Mouse (Mus musculus) embryo, embryonic 10.5 days (tissue): ENCODE results near the gene Ahnak2.
"Not testable (repeated sequence)": the region's sequence is repeated elsewhere in the genome, so short reads cannot be mapped to it uniquely, and the experiment has no call there.

Source experiments
- DNase-seq: peaks from one replicate; pipeline ENCODE4 v3.0.0-alpha.2; 2015; ENCODE audit warnings: low spot score

Ahnak2 gene

DNA sequence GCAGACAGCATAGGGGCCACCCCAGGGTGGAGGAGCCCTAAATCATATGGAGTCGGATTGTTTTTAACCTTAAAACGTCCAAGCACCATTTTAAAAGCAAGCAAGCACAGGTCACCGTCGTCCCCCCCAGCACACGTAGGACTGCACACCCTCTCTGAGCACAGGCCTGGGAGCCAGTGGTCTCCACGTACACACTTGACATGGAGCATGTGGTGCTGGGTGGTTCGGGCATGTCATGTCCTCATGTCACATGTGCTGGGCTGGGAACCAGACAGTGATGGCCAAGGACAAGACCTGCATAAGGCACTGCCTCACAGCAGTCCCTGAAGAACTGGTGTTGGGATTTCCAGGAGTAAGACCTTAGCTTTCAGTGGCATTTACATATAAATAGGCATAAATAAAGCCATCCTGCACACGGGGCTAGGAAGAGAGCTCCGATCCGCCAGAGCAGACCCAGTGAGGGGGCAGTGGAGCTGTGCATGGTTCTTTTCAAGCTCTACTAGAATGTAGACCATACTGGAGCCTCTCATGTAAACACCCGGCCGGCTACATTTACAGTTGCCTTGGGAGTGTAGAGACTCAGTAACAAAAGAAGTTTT lies 18.0 kb upstream of the Ahnak2 start:
- DNase-seq = no peak

DNA sequence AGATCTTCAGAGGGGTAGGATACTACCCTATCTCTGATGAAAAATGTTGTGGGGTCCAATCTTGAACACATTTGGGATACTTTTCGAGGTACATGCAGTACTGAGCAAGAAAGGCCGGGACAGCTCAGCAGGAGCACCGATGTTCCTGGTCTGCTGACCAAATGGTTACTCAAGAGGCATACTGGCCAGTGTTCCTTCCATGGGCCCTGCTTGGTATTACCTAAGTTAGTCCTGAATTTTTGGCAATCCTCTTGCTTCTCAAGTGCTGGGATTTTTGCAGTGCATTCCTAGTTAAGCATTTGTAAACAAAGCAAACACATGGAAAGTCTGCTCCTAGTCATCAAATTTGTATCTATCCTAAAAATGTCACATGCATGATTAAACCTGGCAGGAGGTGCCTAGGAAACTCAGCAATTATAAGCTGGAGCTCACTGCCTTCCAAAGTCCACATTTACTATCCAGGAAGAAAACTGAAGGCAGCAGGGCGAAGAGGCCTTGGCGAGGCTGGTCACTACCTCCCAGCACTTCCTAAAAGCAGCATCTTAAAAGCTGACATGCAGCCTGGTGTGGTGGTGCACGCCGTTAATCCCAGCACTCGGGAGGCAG lies 16.7 kb upstream of the Ahnak2 start:
- DNase-seq = no peak

DNA sequence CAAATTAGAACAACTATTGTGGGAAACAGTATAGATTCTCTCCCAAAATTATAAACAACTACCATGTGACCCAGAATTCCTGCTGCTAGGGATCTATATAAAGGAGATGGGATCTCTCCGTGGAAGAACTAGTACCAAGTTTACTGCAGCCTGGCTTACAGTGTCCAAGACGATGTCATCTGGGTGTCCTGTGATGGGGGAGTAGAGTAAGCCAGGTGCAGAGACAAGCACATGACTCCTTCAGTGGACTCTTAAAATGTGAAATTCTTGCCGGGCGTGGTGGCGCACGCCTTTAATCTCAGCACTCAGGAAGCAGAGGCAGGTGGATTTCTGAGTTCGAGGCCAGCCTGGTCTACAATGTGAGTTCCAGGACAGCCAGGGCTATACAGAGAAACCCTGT lies 14.4 kb upstream of the Ahnak2 start:
- not testable (repeated sequence) for DNase-seq

DNA sequence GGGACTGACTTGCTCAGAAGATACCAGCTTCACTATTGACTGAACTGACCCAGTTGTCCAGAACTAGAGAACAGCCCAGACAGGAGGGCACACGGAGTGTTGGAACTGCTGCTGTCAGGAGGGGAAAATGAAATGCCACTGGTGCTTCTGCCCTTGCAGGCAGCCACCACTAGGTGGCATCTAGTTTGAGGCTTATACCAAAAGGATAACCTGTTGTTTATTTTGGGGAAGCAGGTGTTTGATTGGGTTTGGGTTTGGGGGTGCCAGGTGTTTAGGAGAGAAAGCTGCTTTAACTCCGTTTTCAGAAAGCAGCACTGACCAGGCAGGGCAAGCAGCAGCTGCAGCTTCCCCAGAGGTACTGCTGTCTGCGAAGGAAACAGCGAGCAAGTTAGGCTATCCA lies 13.8 kb upstream of the Ahnak2 start:
- DNase-seq = peak; percentile 62

DNA sequence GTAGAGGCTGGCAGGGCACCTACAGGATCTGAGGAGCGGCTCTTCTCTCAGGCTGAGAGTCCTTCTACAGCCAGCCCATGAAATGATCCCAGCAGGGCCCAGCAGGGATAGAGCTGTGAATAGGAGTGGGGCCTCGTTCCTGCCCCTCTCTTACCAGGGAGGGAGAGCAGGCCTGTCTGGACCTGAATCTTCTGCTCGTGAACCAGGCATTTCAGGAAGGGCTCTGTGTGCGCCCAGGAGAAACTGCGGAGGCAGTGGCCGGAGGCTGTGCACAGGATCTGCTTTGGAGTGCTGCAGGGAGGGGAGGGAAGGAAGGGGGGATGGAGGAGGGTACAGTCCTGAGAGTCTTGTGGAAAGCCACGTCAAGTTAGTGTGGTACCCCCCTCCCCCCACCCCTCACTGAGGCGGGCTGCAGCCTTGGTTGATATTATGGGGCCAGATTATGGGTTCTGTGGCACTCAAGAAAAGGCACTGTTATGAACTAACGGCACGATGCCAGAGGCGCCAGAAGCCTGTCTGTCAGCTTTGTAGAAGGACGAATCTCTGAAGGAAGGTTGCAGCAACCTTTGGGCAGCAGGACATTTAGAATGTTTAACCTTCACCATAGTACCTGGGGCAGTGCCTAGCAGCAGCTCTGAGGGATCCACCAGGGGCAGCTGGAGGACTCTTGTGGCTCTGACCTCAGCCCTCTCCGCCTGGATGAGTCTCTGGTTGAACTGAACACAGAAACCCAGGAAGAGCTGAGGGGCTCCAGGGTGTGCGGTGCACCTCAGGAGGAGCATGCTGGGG lies 12.4 kb upstream of the Ahnak2 start:
- no peak for DNase-seq

DNA sequence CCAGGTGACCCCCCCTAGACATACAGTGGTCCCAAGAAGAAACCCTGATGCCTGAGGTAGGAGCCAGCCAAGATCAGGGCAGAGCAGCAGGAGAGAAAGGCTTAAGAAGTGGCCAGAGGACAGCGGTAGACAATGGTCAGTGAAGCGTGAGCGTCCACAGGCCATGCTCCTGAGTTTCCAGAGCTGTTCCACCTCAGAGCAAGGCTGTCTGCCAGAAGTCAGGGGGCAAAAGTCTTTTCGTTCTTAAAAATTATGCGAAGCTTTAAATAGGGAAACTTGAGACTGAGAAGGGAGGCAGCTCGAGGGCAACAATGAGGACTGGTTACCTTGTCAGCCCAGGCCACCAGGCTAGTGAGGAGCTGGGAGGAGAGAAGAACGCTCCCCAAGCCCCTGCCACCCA lies 10.9 kb upstream of the Ahnak2 start:
- DNase-seq = no peak

DNA sequence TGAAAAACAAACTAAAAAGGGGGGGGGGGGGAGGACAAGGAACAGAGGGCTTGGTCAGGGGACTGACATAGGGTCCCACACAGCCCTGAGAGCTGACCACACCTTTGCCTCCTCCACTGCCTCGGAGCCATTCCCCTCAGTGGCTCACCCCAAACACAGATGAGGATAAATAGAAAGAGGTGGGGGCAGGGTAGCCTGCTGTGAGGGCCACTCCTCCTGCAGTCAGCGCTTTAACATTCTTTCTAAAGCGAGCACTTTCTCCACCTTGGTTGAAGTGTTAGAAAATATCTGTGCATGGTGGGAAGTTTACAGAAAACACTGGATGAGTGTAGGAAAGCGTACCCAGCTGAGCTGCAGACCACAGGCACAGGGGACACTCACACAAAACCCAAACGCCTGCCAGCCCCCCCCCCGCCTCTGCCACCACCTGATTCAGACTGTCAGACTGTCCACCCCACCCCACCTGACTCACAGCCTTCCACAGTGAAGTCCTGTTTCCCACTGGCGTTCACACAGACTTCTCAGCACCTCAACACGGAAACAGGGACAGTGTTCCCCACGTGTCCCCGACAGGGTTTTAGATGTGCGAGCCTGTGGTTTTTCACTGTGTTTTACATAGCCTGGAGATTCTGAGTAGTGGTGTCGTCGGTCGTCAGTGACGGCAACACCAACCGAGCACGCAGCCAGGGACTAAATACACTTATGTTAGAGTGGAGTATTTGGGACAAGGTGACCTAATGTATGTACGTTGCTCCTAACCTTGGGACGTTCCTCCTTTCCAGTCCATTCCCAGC lies 7.8 kb upstream of the Ahnak2 start:
- DNase-seq = no peak

DNA sequence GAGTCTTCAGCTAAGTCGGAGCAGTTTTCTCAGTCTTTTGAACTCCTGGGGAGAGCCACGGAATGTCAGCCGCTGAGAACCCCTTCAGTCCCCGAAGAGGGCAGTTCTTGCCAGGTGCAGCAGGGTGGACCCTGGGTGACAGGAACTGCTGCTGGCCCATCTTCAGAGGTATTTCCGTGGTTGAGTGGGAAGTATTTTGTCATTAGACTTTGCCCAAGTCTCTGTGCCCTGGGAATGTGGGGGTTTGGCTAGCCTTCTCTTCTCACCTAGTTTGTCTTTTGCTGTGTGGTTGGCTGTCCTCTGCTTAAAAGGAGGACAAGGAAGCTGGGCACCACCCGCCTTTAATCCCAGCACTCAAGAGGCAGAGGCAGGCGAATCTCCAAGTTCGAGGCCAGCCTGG lies 7.2 kb upstream of the Ahnak2 start:
- DNase-seq = no peak

DNA sequence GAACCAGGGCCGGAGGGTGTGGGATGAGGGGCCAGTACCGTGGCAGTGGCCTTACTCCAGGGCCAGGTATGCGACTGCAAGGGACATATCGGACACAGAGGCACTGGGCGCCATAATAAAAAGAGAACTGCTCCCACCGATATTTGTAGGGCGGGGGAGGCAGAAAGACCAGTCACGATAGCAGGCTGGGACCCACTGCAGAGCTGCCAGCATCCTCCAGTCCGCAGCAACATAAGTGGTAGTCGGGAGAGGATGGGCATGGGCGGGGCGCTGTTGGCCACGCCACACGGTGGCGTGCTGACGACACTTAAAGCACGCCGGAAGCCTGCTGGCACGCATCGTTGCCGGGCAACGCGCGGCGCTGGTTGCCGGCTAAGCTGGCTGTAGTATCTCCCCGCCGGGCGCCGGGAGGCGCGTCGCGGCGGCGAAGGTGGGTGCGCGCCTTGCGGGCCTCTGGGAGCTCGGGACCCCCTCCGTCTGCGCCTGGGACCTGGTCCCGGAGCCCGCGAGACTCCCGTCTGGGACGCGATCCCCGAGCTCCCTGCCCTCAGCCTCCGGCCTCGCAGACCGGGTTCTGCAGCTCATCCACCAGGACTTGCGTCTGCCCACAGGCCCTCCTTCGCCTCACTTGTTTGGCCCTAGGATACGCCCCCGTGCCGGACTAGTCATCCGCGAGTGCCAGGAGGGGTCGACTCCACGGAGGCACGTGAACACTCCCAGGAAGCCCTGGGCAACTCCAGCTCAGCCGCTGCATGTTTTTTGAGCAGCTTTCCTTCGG lies 6.3 kb upstream of the Ahnak2 start, which contains the start of gene Clba1:
Gene Clba1, plus strand, starts transcription at position 351 of the 778 bp plus-strand sequence.
- DNase-seq = peak; percentile 96

DNA sequence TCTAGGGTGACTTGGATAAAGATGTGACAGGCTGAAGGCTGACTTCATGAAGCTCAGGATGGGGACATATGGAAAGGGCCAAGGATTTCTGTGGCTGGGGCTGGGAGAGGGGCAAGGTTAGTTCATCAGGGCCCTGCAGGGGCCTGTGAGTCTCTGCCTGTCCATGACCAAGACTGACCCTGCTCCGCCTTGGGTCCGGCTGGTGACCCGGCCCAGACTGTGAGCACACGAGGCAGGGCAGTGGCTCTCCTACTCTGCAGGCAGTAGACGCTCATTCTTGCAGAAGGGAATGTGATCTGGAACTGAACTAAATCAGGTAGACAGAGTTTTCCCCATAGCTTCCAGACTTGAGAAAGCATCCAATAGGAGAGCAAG lies 5.7 kb upstream of the Ahnak2 start:
- DNase-seq = no peak

DNA sequence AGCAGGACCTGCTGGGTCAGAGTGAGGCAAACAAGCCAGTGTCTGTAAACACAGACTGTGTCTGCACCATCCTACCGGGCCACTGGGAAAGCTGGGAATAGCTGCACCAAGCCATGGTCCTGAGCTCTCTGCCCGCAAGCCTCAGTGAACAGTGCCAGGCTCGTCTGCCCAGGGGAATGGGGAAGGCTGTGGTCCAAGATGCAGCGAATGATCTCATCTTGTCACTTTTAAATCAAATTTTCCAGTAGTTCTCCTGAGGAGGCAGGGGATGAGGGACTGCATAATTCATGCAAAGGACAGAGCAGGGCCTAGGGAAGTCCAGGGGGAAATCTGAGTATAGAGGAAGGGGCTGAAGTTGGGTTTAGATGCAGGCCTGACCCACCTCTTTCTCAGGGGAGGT lies 5.3 kb upstream of the Ahnak2 start:
- no peak for DNase-seq

DNA sequence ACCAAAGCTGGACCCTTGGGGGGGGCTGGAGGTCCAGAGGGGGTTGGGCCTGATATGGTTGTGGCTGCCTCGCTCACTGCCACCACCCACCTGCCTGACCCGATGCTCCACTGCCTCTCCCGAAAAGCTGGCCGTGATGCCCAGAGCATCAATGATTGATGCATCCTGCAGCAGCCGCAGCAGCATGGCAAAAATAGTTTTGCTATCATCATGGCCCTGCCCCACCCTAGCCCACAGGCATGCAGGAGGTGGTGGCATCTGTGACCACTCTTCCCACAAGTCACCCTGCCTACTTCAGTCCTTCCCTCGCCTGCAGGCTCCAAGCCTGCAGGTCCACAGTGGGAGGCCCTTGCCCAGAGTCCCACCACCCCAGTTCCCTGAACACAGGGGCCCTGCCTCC lies 3.6 kb upstream of the Ahnak2 start:
- no peak for DNase-seq

DNA sequence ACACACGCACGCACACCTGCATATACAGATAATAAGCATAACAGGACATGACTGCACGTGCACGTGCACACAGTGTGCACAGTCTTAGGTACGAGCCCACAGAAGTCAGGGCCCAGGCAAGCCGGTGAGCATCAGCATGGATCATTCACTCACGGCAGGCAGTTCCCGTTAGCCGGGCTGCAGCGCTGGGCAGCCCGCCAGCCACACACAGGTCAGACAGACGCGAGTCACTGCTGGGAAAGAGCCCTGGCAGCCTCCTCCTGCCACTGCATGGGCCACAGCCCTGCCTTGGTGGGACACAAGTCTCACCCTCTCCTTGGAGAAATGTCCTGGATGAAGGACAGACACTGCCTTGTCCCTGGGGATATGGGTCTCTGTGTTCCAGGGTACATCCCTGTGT lies 1.6 kb upstream of the Ahnak2 start:
- no peak for DNase-seq

DNA sequence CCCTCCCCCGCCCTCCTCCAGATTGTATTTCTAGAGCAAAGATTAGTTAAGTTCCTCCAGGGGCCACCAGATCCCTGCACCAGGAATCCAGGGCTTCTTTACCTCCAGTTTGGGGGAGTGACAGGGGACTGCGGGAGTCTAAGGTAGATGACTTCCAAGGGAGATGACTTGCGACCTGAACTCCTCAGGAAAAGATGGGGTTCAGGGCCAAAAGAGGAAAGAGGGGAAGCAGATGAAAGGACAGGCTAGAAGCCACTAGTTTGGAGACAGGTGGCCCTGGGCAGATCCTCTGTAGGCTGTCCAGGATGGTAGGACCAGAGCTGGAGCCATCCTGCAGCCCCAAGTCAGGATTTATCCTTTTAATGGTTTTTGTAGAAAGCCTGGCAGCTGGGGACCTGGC lies 460 bp upstream of the Ahnak2 start:
- no peak for DNase-seq

DNA sequence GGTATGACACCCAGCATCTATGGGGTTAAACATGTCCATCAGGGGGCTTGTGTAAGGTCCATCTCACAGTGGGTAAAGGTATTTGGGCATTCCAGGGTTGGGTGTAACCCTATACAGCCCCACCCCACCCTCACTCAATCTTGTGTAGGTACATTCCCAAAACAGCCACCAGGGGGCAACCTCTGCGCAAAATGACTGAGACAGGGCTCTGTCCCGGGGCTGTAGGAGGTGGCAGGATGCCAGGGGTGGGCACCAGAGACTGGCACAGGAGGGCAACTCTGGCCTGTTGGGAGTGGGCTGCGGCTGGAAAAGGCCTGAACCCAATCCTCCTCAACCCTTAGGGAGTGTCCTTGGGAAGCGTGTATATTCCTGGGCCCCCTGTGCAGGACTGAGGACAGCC lies 2.0 kb downstream of the Ahnak2 start:
- peak; percentile 84 for DNase-seq

DNA sequence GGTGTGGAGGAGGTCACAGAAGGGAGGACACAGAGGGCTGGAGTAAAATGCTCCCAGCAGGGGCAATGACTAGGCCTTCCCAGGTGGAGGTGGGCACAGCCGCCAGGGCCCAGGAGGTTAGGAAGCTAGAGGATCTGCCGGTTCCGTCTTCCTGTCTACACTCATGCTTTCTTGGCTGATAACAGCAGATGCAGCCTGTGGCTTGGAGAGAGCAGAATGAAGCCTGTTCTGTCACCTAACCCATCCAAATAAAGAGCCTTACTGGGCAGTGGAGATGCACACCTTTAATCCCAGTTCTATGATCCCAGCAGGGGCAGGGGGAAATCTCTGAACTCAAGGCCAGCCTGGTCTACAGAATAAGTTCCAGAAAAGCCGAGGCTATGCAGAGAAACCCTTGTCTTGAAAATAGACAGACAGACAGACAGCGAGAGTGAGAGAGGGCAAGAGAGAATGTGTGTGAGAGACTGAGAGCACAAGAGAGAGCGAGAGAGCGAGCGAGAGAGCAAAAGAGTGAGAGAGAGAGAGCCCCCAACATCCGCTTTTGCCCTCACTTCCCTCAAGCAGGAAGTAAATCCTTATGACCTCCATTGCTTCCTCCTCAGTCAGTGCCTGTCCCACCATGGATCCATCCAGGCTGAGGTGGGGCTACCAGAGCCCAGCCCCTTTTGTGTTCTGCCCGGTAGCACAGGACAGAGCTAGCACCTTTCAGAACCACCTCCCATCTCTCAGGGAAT lies 3.1 kb downstream of the Ahnak2 start:
- no peak for DNase-seq

DNA sequence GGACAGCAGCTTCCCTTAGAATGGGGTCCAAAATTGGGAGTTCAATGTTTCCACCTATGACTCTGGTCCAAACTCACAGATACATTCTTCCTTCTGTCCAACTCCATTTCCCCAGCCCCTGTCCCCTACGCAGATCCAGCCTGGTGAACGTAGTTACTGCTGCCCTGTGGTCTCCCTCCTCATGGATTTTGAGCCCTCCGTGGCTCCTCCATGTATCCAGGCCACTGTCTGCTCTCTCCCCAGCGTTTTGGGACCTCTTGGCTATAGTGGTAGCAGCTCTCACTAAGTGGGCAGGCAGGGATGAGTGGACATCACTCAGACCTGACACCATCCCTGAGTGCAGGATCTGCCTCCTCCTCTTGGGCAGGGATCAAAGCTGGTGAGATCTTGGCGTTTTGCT lies 3.7 kb downstream of the Ahnak2 start:
- no peak for DNase-seq

DNA sequence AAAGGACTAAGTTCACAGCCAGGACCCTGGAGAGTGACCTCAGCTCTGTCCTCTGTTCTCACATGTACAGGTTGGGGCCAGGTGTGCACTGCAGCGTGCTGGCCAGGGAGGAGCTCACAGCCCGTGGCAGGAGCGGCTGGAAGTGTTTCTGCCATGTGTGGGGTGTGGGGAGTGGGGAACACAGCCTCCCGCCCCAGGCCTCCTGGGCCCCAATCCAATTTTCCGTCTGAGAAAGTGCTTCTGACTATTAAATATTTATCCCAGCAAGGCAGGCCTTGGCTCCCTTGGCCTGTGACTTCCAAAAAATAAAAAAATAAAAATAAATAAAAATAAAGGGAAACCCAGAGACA lies 4.2 kb downstream of the Ahnak2 start:
- no peak for DNase-seq

DNA sequence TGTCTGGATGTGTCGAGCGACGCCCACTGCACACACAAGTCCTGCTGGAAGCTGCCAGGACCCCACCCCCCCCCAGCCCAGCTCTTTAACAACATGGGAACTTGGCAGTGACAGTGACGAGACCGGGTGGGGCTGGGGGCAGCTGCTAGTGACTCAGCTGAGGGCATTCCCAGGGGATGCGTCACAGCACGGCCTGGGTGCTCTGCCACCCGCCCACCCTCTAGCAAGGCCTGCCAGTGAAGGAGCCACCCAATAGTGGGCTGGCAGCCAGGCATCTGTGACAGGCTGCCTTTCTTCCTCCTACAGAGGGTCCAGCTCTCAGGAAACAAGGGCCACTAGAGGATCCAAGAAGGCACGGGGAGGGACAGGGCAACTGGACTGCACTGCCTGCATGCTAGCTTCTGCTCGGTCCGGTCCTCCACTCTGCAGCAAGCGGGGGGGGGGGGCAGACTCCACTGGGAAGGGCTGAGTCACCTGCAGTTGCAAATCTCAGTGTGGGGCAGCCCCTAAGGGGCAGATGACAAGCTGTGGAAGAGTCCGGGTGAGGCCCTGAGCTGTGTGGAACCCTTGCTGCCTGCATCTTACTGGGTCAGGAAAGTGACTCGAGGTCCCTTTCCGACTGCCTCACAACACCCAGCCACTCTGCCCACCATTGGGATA lies 4.7 kb downstream of the Ahnak2 start:
- DNase-seq = no peak

DNA sequence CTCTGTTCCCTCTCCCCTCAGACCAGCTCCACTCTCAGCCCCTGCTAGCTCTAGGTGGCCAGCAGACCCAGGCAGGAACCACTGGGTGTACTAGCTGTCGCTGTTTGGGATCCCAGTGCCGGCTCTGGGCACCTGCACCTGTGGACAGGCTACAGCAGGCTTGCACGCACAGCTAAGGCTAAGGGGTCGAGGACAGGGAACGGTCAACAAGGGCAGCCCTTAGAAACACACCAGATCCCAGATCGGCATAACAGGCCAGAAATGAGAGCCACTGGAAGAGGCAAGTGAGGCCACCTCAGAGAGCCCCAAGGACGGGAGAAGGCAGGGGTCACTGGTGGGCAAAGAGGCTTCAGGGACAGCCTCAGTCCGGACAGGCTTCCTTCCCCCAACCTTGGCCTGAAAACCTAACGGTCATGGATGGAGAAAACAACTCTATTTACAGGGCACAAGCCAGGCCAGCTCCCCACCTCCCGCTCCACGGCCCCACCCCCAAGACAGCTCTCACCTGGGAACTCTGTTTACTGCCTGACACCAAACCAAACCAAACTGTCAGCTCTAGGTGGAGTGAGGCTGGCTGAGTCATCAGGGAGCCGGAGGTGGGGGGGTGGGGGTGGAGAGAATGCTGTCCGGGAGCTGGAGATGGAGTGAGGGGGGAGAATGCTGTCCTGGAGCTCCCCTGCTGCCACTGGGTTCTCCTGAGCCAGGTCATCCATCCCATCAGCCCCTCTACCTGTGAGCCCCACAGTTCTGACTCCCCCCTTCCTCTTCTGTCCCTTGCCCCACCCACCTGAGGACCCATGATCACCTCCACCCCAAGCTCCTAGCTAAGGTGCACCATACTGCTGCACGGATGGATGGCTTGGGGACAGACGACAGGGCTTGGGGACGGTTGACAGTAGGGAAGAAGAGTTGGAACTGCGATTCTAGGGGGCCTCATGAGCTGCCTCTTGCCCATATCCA lies 5.6 kb downstream of the Ahnak2 start:
- DNase-seq = no peak
